Mouse (Mus musculus): Measurements from ENCODE around the gene Fgfr2. TPM values are rescaled to one million over a fixed set of nuclear protein-coding genes. Genes with fewer than 3 reads are reported as not detected.

Gene Fgfr2
- polyA plus RNA-seq, 1 experiment from 2014 or later, result 11.4 TPM

- Histone ChIP-seq H3K4me2 (ENCODE audit: low read depth, low read length) (no peak overlapping the region), H3K36me3 (ENCODE audit: control insufficient read depth, insufficient read depth) (no peaks in the 10 kb centered on the region), H3K9me3 (replicated peaks; ENCODE audit: control insufficient read depth, low read length) (no peaks in the 10 kb centered on the region), H3K9ac (ENCODE audit: low read depth, low read length) (no peak overlapping the region), H3K4me1 (ENCODE audit: control insufficient read depth, low read depth, low read length) (no peaks in the 10 kb centered on the region), H3K27me3 (ENCODE audit: control insufficient read depth, insufficient read depth, low read depth, low read length) (no peaks in the 10 kb centered on the region), H3K4me3 (ENCODE audit: low read depth, low read length) (no peak overlapping the region), H3K27ac (ENCODE audit: low read length) (no peak overlapping the region)
- no peak for ATAC-seq (ENCODE audit: low read depth)
- WGBS (ENCODE audit: insufficient replicate concordance), result 85% methylated on average over 1 of the region's 1 CpGs
Observed at GRCm38 (mm10) chr7:133078929-133079328, 44.2 kb downstream of the Fgfr2 start.

GRCm38 (mm10) chr7:133074462-133075133 is 48.6 kb downstream of the Fgfr2 start:
- WGBS (ENCODE audit: insufficient replicate concordance), result 67% methylated on average over 10 of the region's 10 CpGs
- H3K9me3 ChIP-seq (replicated peaks; ENCODE audit: control insufficient read depth, low read length), result no peaks in the 10 kb centered on the region
- no peak for ATAC-seq (ENCODE audit: low read depth)
- no peak overlapping the region for H3K4me3 ChIP-seq (ENCODE audit: low read depth, low read length)
- H3K4me2 ChIP-seq (ENCODE audit: low read depth, low read length), result no peak overlapping the region
- no peak overlapping the region for H3K27ac ChIP-seq (ENCODE audit: low read length)
- H3K9ac ChIP-seq (ENCODE audit: low read depth, low read length), result no peak overlapping the region
- no peaks in the 10 kb centered on the region for H3K4me1 ChIP-seq (ENCODE audit: control insufficient read depth, low read depth, low read length)
- H3K27me3 ChIP-seq (ENCODE audit: control insufficient read depth, insufficient read depth, low read depth, low read length), result no peaks in the 10 kb centered on the region
- H3K36me3 ChIP-seq (ENCODE audit: control insufficient read depth, insufficient read depth), result no peaks in the 10 kb centered on the region

GRCm38 (mm10) chr7:133073147-133073651 is 50.0 kb downstream of the Fgfr2 start:
- ATAC-seq (ENCODE audit: low read depth), result no peak
- Histone ChIP-seq H3K4me3 (ENCODE audit: low read depth, low read length) (no peak overlapping the region), H3K9ac (ENCODE audit: low read depth, low read length) (no peak overlapping the region), H3K36me3 (ENCODE audit: control insufficient read depth, insufficient read depth) (no peaks in the 10 kb centered on the region), H3K4me1 (ENCODE audit: control insufficient read depth, low read depth, low read length) (no peaks in the 10 kb centered on the region), H3K27ac (ENCODE audit: low read length) (no peak overlapping the region), H3K9me3 (replicated peaks; ENCODE audit: control insufficient read depth, low read length) (no peaks in the 10 kb centered on the region), H3K27me3 (ENCODE audit: control insufficient read depth, insufficient read depth, low read depth, low read length) (no peaks in the 10 kb centered on the region), H3K4me2 (ENCODE audit: low read depth, low read length) (no peak overlapping the region)
- WGBS (ENCODE audit: insufficient replicate concordance), result 76% methylated on average over 9 of the region's 9 CpGs

- H3K9ac ChIP-seq (ENCODE audit: low read depth, low read length), result no peak overlapping the region
- H3K9me3 ChIP-seq (replicated peaks; ENCODE audit: control insufficient read depth, low read length), result no peaks in the 10 kb centered on the region
- WGBS (ENCODE audit: insufficient replicate concordance), result 78% methylated on average over 4 of the region's 4 CpGs
- H3K4me1 ChIP-seq (ENCODE audit: control insufficient read depth, low read depth, low read length), result no peaks in the 10 kb centered on the region
- H3K27me3 ChIP-seq (ENCODE audit: control insufficient read depth, insufficient read depth, low read depth, low read length), result no peaks in the 10 kb centered on the region
- no peaks in the 10 kb centered on the region for H3K36me3 ChIP-seq (ENCODE audit: control insufficient read depth, insufficient read depth)
- H3K4me3 ChIP-seq (ENCODE audit: low read depth, low read length), result no peak overlapping the region
- H3K4me2 ChIP-seq (ENCODE audit: low read depth, low read length), result no peak overlapping the region
- no peak overlapping the region for H3K27ac ChIP-seq (ENCODE audit: low read length)
- no peak for ATAC-seq (ENCODE audit: low read depth)
Observed at GRCm38 (mm10) chr7:133072535-133072934, 50.6 kb downstream of the Fgfr2 start.

- no peak overlapping the region for H3K27ac ChIP-seq (ENCODE audit: low read length)
- no peaks in the 10 kb centered on the region for H3K27me3 ChIP-seq (ENCODE audit: control insufficient read depth, insufficient read depth, low read depth, low read length)
- H3K9ac ChIP-seq (ENCODE audit: low read depth, low read length), result no peak overlapping the region
- 68% methylated on average over 7 of the region's 7 CpGs for WGBS (ENCODE audit: insufficient replicate concordance)
- H3K36me3 ChIP-seq (ENCODE audit: control insufficient read depth, insufficient read depth), result no peaks in the 10 kb centered on the region
- H3K4me2 ChIP-seq (ENCODE audit: low read depth, low read length), result no peak overlapping the region
- ATAC-seq (ENCODE audit: low read depth), result no peak
- no peaks in the 10 kb centered on the region for H3K4me1 ChIP-seq (ENCODE audit: control insufficient read depth, low read depth, low read length)
- no peak overlapping the region for H3K4me3 ChIP-seq (ENCODE audit: low read depth, low read length)
- no peaks in the 10 kb centered on the region for H3K9me3 ChIP-seq (replicated peaks; ENCODE audit: control insufficient read depth, low read length)
Observed at GRCm38 (mm10) chr7:133067321-133067841, 55.8 kb downstream of the Fgfr2 start.

GRCm38 (mm10) chr7:133066776-133067175 is 56.4 kb downstream of the Fgfr2 start:
- H3K4me3 ChIP-seq (ENCODE audit: low read depth, low read length), result no peak overlapping the region
- H3K27me3 ChIP-seq (ENCODE audit: control insufficient read depth, insufficient read depth, low read depth, low read length), result no peaks in the 10 kb centered on the region
- H3K9me3 ChIP-seq (replicated peaks; ENCODE audit: control insufficient read depth, low read length), result no peaks in the 10 kb centered on the region
- no peak overlapping the region for H3K4me2 ChIP-seq (ENCODE audit: low read depth, low read length)
- H3K9ac ChIP-seq (ENCODE audit: low read depth, low read length), result no peak overlapping the region
- 73% methylated on average over 6 of the region's 6 CpGs for WGBS (ENCODE audit: insufficient replicate concordance)
- no peaks in the 10 kb centered on the region for H3K4me1 ChIP-seq (ENCODE audit: control insufficient read depth, low read depth, low read length)
- no peaks in the 10 kb centered on the region for H3K36me3 ChIP-seq (ENCODE audit: control insufficient read depth, insufficient read depth)
- no peak overlapping the region for H3K27ac ChIP-seq (ENCODE audit: low read length)
- no peak for ATAC-seq (ENCODE audit: low read depth)

GRCm38 (mm10) chr7:133062055-133062454 is 61.1 kb downstream of the Fgfr2 start:
- no peaks in the 10 kb centered on the region for H3K36me3 ChIP-seq (ENCODE audit: control insufficient read depth, insufficient read depth)
- H3K27me3 ChIP-seq (ENCODE audit: control insufficient read depth, insufficient read depth, low read depth, low read length), result no peaks in the 10 kb centered on the region
- H3K4me3 ChIP-seq (ENCODE audit: low read depth, low read length), result no peak overlapping the region
- whole genome bisulfite sequencing (ENCODE audit: insufficient replicate concordance), result 60% methylated on average over 3 of the region's 3 CpGs
- no peak overlapping the region for H3K4me2 ChIP-seq (ENCODE audit: low read depth, low read length)
- no peak for ATAC-seq (ENCODE audit: low read depth)
- no peaks in the 10 kb centered on the region for H3K9me3 ChIP-seq (replicated peaks; ENCODE audit: control insufficient read depth, low read length)
- H3K27ac ChIP-seq (ENCODE audit: low read length), result no peak overlapping the region
- H3K4me1 ChIP-seq (ENCODE audit: control insufficient read depth, low read depth, low read length), result no peaks in the 10 kb centered on the region
- H3K9ac ChIP-seq (ENCODE audit: low read depth, low read length), result no peak overlapping the region

- Histone ChIP-seq H3K27ac (ENCODE audit: low read length) (no peak overlapping the region), H3K27me3 (ENCODE audit: control insufficient read depth, insufficient read depth, low read depth, low read length) (no peaks in the 10 kb centered on the region), H3K4me2 (ENCODE audit: low read depth, low read length) (no peak overlapping the region), H3K9me3 (replicated peaks; ENCODE audit: control insufficient read depth, low read length) (no peaks in the 10 kb centered on the region), H3K9ac (ENCODE audit: low read depth, low read length) (no peak overlapping the region), H3K4me1 (ENCODE audit: control insufficient read depth, low read depth, low read length) (no peaks in the 10 kb centered on the region), H3K36me3 (ENCODE audit: control insufficient read depth, insufficient read depth) (no peaks in the 10 kb centered on the region), H3K4me3 (ENCODE audit: low read depth, low read length) (no peak overlapping the region)
- no peak for ATAC-seq (ENCODE audit: low read depth)
- WGBS (ENCODE audit: insufficient replicate concordance), result 77% methylated on average over 6 of the region's 6 CpGs
Observed at GRCm38 (mm10) chr7:133060170-133060569, 63.0 kb downstream of the Fgfr2 start.

GRCm38 (mm10) chr7:133059517-133060104 is 63.5 kb downstream of the Fgfr2 start:
- Histone ChIP-seq H3K4me1 (ENCODE audit: control insufficient read depth, low read depth, low read length) (no peaks in the 10 kb centered on the region), H3K27me3 (ENCODE audit: control insufficient read depth, insufficient read depth, low read depth, low read length) (no peaks in the 10 kb centered on the region), H3K9me3 (replicated peaks; ENCODE audit: control insufficient read depth, low read length) (no peaks in the 10 kb centered on the region), H3K4me2 (ENCODE audit: low read depth, low read length) (no peak overlapping the region), H3K4me3 (ENCODE audit: low read depth, low read length) (no peak overlapping the region), H3K27ac (ENCODE audit: low read length) (no peak overlapping the region), H3K36me3 (ENCODE audit: control insufficient read depth, insufficient read depth) (no peaks in the 10 kb centered on the region), H3K9ac (ENCODE audit: low read depth, low read length) (no peak overlapping the region)
- 70% methylated on average over 9 of the region's 9 CpGs for WGBS (ENCODE audit: insufficient replicate concordance)
- no peak for ATAC-seq (ENCODE audit: low read depth)
